Mouse (Mus musculus) layer of hippocampus, adult 9-11 months (tissue): ENCODE measurements around the gene Pnmal1.

Experiments
- DNase-seq: peaks from one replicate; pipeline ENCODE4 v3.0.0; 2022

Pnmal1 gene

DNA sequence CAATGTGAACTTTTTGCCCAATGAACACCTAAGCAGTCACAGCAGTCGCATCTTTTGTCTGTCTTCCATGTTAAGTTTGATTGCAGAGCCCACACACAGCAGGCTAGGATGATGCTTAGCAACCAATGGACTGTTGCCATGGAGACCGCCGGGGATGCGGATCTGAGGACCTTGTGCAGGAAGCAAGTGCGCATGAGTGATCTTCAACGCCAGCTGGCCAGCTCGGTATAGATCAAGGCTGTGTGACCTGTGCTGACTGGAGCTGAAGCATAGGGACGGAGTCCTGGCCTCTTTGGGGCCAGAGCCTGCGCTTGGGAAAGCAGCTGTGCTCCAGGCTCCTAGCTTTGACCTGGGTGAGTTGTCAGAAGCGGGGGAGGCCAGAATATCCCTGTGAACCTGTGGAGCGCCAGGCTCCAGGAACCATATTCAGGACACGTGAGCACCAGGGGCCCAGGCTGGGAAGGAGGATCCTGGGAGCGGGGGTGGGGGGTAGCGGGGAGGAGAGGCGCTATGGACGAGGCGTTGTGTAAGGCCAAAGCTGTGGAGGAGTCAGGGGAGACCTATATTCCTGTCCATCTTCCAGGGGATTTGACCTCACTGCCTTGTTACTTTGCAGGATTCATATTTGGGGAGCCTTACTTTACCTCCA is at the start of gene Pnmal1:
TSS of gene Pnmal1 (plus strand) at position 141 of the 649 bp plus-strand sequence.
- DNase-seq: peak; percentile 96

DNA sequence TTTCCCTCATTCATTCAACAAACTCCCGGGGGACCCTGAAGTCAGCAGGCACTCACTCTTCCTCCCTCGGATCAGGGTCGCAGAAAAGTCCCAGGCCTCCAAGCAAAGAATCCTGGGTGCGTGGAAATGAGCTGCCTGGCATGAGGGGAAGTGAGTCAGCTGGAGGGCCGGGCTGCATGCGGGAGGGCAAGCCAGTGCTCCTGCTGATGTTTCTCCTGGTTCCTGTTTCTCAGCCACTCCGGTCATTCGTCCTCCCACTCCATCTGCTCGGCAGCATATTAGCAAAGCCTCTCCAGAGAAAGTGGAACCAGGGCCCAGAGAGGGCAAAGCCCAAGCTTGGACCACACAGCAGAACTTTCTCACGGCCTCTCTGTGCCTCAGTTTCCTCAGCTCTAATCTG is 49.6 kb upstream of the Pnmal1 start:
- DNase-seq: no peak

DNA sequence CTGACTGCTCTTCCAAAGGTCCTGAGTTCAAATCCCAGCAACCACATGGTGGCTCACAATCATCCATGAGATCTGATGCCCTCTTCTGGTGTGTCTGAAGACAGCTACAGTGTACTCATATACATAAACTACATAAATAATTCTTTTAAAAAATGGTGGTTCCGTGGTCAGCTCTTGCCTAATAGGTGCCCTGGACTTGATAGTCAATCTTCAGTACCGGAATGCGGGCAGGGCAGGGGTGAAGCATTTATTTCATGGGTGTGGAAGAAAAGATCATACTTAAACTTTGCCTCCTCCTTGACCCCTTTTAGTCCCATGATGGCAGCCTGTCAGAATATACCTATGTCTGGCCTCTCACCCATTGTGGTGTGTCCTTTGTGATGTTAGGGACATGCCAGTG is 47.6 kb upstream of the Pnmal1 start:
- DNase-seq: no peak

DNA sequence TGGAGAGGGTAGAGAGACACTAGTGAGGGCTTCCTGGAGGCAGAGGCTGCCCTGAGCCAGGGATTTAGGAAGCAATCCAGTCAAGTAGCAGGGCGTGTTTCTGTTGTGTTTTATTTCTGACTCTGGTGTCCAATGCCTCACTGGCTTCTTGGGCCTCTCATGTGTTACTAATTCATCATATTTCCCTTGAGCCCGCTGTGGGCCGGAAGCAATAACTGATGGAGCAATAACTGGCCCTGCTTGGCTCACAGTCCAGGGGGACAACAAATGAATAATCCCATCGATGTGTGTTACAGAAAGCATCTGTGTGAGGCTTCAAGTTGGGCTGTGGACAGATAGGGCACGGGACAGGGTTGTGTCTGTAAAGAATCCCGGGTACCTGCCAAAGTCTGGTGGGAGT is 47.1 kb upstream of the Pnmal1 start:
- DNase-seq: no peak

DNA sequence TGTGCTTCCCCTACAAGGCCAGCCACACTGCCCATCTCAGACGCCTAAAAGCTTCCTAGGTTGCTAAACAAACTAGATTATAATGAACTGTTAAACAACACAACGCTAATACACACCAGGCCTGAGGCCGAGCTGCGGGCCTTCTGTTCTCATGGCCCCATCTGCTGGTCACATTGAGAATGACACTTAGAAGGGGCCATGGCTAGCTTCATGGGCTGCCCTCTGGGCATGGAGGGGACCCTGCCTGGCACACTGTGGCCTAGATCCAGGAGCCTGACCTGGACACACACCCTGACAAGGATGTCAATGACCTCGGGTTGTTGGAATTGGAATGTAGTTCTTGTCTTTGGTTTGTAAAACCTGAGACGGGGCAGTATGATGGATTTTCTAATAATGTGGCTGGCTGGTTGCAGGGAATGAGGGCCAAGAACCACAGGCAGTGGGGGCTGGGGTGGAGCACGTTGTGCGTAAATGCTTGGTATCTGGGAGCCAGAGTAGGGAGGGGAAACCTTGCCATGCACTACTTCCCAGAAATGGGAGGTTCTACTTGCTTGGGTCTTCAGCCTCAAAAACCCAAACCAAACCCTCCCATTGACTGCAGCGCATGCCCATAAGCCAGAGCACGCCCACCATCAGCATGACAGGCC is 45.5 kb upstream of the Pnmal1 start:
- peak; percentile 67 for DNase-seq

DNA sequence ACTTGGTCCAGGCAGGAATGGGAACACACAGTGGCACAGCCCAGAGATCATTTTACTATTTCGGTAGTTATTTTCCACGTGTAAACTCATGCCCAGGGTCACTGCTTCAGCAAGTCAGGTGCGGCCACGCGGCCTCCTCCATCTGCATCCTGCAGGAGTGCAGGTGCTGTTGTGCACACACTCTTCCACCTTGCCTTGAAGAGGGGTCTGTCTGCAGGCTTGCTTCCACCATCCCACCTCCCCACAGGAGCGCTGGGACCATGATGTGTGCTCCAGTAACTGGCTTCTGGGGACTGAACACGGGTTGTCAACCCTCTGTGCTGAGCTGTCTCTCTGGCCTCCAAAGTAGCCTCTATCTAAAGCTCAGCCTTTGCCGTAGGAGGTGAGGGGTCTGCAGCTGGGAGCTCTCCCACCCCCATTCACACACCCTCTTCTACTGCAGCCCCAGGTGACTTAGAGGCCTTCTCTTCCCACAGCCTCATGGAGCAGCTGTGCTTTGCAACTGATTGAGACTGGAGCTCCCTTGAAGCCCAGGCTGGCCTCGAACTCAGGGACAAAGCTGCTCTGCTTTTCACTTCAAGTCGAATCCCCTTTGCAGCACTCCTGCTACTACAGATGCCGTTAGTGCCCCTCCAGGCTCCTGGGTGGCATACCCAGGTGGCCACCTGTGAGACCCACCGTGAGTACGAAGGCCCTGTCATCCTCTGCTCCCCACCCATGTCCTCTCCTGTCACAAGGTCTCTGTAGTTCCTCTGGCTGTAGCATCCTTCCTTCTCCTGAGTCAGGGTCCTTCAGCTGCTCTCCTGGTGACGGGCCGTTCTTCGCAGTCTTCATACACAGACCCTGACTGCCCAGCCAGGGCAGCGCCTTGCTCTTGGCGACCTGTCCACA is 44.8 kb upstream of the Pnmal1 start:
- DNase-seq: no peak

DNA sequence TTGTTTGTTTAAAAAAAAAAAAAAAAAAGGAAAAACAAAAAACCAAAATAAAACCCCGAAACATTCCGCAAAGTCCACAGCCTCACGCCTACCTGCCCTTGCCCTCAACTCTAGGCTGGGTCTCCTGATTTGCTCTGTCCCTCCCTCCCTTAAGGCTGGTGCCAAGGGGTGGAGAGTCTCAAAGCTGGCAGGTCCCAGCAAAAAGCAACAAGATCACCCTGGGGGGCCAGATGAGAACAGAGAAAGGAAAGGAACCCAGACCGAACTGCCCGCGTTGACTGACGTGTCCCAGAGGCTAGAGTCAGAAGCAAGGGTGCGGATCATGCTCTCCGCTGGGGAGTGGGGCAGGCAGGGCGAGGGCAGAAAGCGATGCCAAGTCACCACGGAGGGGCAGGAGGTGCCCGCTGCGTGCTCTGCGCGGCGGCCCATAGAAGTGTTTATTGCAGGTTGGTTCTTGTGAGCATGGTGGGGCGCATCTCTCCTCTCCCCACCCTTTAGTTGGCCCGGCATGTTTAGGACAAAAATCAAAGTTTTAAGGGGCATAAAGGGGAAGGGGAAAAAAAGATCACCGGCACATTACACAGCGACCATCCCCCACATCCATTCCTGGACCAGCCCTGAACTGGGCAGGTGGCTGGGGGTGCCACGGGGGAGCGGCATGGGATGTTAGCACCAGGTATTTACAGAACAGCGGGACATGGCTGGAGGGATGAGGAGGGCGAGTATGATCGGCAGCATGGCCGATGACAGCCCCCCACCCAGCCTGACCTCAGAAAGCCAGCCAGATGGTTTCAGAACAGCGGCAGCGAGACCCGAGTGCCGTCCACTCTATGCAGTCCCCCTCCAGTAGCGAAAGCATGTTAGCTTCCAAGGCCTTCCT is 43.8 kb upstream of the Pnmal1 start:
- DNase-seq: no peak

DNA sequence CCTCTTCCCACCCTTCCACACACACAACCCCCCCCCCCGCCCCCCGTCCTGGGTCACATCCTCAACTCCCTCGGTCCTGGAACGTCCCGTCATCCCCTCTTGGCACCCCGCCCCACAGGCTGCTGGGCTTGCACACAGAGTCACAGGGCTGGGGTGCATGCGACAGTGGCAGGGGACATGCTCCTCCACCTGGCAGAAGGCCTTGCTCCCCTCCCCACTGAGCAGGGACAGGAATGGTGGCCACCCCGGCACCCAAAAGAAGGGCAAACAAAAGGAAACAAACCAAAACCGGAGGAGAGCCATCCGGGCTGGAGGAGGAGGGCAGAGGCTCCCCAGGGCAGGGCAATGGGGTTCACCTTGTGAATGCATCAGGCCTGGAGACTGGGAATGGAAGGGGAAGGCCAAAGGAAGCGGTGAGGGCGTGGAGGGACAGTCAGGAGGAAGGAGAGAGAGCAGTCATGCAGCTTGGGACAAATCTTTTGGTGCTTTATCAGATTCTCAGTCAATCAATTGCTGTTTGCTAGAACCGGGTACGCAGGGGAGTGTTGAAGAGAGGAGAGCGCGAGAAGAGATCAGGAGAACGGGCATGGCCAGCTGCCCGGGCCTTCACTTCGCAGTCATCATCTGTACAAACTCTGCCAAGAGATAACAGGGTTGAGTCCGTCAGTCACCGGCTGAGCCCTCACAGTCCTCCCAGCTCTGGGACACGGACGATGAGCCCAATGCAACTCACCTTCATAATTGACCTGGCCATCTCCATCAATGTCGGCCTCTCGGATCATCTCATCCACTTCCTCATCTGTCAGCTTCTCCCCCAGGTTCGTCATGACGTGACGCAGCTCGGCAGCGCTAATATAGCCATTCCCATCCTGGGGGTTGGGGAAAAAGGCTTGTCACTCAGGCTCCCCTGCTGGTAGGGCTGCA is 42.9 kb upstream of the Pnmal1 start:
- no peak for DNase-seq

DNA sequence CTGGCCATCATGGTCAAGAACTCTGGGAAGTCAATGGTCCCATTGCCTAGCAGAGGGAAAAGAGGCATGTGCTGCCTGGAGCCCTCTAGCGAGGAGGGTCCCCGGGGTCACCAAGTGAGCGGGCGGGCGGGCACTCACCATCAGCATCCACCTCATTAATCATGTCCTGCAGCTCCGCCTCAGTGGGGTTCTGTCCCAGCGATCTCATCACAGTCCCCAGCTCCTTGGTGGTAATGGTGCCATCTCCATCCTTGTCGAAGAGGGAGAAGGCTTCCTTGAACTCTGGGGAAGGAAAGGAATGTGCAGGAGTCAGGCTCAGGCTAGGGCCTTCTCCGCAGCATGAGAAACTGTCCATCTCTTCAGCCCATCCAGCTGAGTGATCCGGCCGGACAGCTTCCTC is 42.0 kb upstream of the Pnmal1 start:
- DNase-seq: no peak

DNA sequence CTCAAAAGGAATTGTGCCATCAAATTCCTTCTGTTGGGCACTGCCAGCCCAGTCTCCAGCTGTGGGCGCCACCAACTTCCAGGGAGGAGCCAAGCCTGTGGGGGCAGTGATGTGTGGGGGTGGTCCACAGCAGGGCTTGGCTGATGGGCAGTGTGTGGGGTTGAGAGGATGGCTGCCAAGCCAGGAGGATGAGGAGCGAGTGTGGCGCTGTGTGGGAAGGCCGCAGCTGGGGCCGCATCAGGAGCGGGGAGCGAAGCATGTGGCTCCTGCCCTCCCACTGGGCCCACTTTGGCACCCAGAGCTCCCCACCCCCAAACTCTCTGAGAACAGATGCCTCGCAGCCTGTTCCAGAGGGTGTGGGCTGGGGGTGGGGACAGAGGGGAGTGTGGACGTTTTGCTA is 41.5 kb upstream of the Pnmal1 start:
- DNase-seq: peak; percentile 85

DNA sequence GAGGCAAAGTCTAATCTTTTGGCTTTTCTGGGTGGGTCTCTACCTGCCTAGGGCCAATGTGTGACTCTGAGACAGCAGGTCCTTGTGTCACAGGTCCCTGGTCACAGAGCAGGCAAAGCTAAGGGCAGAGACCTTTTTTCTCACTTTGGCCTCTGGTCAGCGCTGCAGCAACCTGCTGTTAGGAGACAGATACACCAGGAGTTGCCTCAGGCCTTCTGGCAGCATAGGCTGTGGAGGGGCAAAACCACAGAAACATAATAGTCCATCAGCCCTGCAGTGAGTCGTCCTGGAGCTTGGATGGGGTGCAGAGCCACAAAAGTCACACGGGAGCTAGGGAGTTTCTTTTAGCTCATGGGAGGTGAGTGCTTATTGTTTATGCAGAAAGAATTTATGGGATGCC is 40.8 kb upstream of the Pnmal1 start:
- no peak for DNase-seq

DNA sequence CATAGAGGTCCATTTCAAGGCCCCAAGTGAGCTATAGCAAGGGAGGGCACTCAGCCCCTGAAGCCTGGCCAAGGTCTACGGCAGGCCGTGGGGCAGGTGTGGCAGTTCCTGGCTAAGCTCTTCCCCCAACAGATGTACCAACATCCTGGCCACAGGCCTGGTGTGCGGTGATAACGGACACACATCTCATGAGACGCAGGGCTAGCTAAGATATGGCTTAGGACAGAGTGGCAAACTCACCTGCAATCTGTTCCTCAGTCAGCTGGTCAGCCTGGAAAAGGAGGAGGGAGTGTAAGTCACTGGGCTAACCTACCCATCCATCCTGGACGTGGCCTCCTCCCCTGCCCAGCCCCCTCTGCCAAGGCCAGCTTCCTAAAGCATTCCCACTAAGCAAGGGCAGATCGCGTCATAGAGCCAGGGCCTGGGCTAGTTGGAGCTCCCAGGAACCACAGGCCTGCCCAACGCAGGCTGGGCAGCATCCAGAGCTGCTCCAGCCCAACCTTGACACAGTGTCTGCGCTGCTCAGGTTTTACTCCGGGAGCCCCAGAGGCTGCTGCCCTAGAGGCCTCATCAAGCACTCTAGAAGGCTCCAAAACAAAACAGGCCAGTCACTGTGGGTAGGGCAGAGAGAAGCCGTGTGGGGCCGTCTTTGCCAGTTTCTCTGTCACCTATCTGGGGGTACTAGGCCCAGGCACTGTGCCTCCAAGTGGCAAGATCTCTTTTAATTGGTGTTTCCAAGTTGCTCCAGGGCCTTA is 39.9 kb upstream of the Pnmal1 start:
- no peak for DNase-seq

DNA sequence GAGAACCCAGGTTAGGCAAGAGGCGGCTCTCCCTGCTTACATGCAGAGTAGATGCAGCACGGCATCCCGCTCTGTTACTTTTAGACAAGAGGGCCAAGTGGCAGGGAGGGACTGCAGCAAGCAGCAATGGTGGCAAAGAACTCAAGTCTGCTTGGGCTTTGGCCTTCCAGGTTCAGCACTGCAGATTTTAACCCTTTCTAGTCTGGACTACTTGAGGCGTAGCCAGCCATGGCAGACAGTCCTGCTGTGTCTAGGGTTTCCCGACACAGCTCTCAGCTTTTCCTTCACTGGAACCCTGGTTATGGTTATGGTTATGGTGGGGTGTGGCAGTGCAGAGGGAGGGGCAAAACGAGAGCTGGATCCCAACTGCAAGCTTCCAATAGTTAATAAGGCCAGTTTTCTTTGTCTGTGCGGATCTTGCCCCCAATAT is 39.3 kb upstream of the Pnmal1 start:
- no peak for DNase-seq

DNA sequence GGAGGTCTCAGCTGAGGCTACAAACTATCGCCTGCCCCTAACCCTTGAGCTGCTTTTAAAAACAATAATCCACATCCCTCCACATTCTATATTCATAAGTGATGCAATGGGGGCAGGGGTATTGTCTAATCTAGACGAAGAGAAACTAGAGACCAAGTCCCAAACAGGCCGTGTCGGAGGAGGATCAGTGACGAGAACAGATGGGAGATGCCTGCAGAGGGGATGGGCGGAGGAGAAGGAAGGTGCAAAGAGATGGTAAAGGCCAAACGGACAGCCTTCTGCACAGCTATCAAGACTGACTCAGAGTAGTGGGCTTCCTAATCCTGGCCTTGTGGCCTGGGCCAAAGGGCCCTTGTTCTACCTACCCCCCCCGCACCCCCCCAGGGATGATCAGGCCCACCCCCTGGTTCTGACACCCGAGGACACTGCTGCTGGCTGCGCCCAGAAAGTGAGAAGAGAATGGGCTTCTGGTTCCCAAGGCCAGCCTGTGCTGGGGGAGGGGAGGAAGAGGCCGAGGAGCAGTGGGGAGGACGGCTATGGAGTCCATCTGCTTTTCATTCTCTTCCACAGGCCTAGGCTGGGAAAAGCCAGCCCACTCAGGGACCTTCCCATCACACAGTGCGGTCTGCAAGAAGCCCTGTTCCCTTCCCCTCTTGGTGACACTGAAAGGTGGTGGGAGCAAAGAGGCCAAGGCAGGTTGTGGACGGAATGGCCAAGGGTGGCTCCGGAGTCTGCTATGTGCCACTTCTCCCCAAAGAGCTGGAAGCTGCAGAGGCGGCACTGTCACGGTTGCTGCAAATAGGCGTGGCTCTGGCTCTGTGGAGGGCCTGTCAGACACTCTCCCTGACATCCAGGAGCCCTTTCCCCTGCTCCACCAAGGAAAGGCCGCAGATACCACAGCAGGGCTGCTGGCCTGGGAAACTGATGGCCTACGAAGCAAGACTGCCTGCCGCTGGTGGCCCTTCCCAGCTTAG is 38.4 kb upstream of the Pnmal1 start:
- no peak for DNase-seq

DNA sequence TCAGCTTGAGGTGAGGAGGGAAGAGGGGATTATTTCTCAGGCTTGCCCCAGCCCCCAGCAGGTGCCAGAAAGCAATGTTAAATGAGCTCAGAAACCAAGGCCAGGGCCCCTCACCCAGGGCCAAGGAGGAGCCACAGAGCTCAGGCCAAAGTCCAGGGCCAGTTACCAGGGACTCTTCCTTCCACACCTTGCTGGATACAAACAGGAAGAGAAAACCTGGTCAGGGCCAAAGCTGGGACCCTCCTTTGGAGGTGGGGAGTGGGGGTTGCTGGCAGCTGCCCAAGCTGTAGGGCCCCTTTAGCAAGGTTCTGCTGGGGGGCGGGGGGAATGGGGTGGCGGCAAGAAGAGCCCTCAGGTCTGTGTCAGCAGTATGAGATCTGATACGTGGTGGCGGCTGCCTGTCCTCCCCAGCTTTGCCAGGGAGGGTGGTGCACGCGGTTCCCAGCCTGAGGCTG is 37.6 kb upstream of the Pnmal1 start:
- DNase-seq: no peak

DNA sequence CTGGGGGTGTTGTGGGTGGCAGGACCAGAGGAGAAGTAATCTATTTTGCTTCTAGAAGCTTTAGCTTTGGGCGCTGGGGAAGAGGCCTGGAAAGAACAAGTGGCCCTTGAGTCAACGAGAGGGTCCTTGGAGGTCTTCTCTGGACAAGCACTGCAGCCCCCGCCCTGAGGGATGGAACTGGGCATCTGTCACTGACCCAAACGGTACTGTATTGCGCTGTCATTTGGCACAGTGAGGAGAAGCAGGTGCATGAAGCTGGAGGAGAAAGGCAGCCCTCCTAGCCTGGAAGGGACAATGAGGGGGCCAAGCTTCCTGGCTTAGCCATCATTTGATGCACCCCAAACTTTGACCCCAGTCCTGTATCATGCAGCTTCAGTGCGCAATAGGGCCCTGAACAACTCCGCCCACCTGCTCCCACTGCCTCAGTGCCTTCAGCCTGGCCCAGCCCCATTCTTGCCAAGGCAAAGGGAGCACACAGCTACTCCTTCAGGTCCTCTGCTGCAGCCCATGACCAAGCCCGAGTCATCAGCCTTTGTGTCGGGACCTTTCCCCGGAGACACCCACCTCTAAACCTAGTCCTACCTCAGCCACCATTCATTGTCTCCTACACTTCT is 37.0 kb upstream of the Pnmal1 start:
- DNase-seq: peak; percentile 75

DNA sequence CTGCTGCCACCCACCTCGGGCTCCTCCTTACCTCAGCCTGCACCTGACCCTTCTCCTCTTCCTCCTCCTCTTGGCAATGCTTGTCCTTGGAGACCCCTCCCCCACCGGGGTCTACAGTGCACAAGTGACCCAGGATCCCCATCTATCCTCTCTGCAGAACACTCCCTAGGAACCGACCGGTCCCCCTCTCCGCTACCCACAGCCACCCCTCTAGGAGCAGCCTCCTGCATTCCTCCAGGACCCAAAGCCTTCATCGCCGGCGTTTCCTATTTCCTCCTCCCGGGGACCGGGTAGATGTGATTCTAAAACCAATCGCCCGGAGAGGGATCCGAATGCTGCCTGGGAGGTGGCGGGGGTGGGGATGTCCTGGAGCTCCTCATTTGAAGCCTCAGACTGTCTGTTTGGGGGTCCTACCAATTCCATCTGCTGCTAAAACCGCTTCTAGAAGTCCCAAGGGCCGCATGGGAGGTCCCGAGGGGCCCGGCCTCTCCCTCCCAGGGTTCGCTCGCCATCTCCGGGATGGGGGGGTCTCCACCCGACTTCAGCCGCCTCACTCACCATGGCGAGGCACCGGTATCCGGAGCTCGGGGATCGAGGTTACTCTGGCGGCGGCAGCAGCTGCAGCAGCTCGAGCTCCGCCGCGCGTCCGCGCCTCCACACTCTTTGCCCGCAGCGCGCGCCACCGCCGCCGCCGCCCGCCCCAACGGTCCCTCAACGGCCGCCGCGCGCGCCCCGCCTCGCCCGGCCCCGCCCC is 36.0 kb upstream of the Pnmal1 start:
- DNase-seq: peak; percentile 67
